Mouse (Mus musculus): ENCODE results near the gene Pde4b.

DNA sequence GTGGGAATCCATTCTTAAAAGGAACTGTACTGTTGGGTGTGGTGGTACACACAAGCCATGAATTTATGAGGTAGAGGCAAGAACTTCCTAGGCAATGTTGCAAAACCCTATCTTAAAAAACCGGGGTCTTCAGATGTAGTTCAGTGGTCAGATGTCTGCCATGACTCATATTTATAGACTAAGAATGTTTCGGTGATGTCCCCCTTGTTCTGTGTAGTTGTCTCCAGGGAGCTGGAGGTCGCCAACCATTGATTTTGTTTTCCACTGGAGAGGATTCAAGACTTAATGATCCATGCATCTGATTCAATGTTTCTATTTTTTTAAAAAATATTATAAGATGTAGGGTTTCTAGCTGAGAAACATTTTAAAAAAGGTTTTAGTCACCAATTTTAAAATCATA, 496.1 kb downstream of the Pde4b start:
- TF ChIP-seq CTCF (IDR thresholded peaks at IDR 0.05; ENCODE audit: extremely low read depth, insufficient read depth, low read length) = no peak
- TF ChIP-seq POLR2A (IDR thresholded peaks at IDR 0.05; ENCODE audit: extremely low read depth, insufficient read depth, low read length) = no peak
